Mouse (Mus musculus) heart, embryonic 16.5 days (tissue): ENCODE measurements around the gene Tnni3k. TPM values are rescaled to one million over a fixed set of nuclear protein-coding genes. Genes with fewer than 3 reads are reported as not detected.

Experiments
- ATAC-seq: fragments of 200-750 bp; cut with Nextera tagmentation; replicated peaks from 2 replicates; pipeline ENCODE4 v1.8.0; 2017; ENCODE audit warnings: moderate number of reproducible peaks; ENCODE audit not compliant: insufficient read depth, low FRiP score; ENCODE audit errors: extremely low read depth
- H3K27ac ChIP-seq: fragments of 300-500 bp; sonication (generic); 2 replicates; pipeline ENCODE4 v1.5.1; 2014; ENCODE audit warnings: mild to moderate bottlenecking, low read length, control low read depth, moderate library complexity
- H3K27me3 ChIP-seq: fragments of 300-500 bp; sonication (generic); 2 replicates; pipeline ENCODE4 v1.6.1; 2014; ENCODE audit warnings: low read length, mixed read lengths; ENCODE audit not compliant: control insufficient read depth, insufficient read depth
- H3K36me3 ChIP-seq: fragments of 300-500 bp; sonication (generic); 2 replicates; pipeline ENCODE4 v1.6.1; 2014; ENCODE audit not compliant: control insufficient read depth, insufficient read depth
- H3K4me1 ChIP-seq: fragments of 300-500 bp; sonication (generic); 2 replicates; pipeline ENCODE4 v1.6.1; 2014; ENCODE audit warnings: low read length, mixed read lengths; ENCODE audit not compliant: control insufficient read depth, insufficient read depth
- H3K4me2 ChIP-seq: fragments of 300-500 bp; sonication (generic); 2 replicates; pipeline ENCODE4 v1.6.1; 2014; ENCODE audit warnings: low read depth, mild to moderate bottlenecking, control low read depth, low read length
- H3K4me3 ChIP-seq: fragments of 300-500 bp; sonication (generic); 2 replicates; pipeline ENCODE4 v1.5.1; 2014; ENCODE audit warnings: mild to moderate bottlenecking, control low read depth, low read length
- H3K9ac ChIP-seq: fragments of 300-500 bp; sonication (generic); 2 replicates; pipeline ENCODE4 v1.6.1; 2014; ENCODE audit warnings: low read length, control low read depth
- H3K9me3 ChIP-seq: fragments of 300-500 bp; sonication (generic); replicated peaks from 2 replicates; pipeline ENCODE4 v1.6.1; 2016; ENCODE audit warnings: low read length; ENCODE audit not compliant: control insufficient read depth
- WGBS: fragments of 180-500 bp; shearing (Covaris S2); extraction: QIAGEN DNeasy Blood & Tissue Kit; methylation state at CpG from one replicate; pipeline ENCODE4 v1.1.7; 2014; 5-methylcytosine and 5-hydroxymethylcytosine counted together
- polyA plus RNA-seq: library from polyadenylated mRNA; unstranded; fragments of >200 nt; fragmentation: Nextera tagmentation; extraction: Ambion mirVana; gene quantifications from 2 replicates; pipeline ENCODE4 v1.2.1, GENCODE M21; 2015

Gene Tnni3k
- polyA plus RNA-seq, 1 experiment from 2014 or later = 72.5 TPM

DNA sequence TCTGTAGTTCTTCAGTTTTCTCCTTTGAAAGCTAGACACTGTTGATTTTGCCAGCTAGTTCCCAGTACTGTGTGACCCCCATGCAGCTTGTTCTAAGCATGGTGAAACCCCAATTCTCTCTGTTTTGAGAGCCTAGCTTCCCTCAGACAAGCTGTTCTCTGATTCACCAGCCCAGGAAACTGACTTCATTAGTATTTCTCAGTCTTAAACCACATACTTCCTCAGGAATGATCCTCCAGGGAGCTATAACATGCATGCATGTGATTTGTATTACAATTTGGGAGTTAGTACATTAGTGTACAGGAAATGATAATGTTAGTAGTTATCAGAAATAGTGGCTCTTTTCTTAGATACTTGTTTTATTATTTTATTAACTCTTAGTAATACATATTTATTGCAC, 1.4 kb upstream of the Tnni3k start:
- Histone ChIP-seq H3K9ac (no peak overlapping the region), H3K36me3 (no peaks in the 10 kb centered on the region), H3K4me2 (no peak overlapping the region), H3K27ac (peak overlapping the region; percentile 88), H3K4me3 (no peak overlapping the region), H3K4me1 (peaks cover 7% of the 10 kb centered on the region; the same call in 1 of the 2 replicates), H3K27me3 (no peaks in the 10 kb centered on the region), H3K9me3 (no peaks in the 10 kb centered on the region)
- no peak for ATAC-seq

DNA sequence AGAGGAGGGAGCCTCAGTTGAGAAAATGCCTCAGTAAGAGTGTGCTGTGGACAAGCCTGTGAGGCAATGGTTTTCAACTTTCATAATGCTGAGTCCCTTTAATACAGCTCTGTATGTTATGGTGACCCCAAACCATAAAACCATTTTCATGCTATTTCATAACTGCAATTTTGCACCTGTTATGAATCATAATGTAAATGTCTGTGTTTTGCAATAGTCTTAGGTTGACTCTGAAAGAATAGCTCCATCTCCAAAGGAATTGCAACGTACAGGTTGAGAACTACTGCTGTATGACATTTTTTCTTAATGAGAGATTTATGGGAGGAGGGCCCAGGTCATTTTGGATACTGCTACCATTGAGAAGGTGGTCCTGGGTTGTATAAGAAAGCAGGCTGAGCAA, 2.0 kb downstream of the Tnni3k start:
- H3K4me3 ChIP-seq = peak overlapping the region; percentile 46

DNA sequence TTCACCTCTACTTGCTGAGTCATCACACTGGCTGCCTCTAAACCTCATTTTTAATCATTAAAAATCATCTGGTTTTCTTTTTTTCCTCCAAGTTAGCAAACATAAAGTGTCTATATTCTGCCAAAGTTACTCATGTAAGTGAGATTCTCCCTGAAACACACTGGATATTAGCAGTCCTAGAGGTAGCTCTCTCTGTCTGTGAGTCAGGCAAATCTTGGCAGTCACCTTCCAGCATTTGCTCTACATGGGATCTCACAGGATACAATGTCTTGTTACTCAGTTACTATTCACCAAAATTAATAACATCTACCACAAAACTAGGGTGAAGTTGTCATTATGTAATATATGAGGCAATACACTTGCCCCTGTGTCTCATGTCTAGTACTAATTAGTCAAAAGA, 3.2 kb downstream of the Tnni3k start:
- peak overlapping the region; percentile 42 for H3K4me2 ChIP-seq
- ATAC-seq = no peak
- H3K27me3 ChIP-seq = no peaks in the 10 kb centered on the region
- H3K4me3 ChIP-seq = no peak overlapping the region
- no peaks in the 10 kb centered on the region for H3K36me3 ChIP-seq
- no peak overlapping the region for H3K27ac ChIP-seq
- H3K4me1 ChIP-seq = peaks cover 7% of the 10 kb centered on the region; the same call in 1 of the 2 replicates
- no peaks in the 10 kb centered on the region for H3K9me3 ChIP-seq
- no peak overlapping the region for H3K9ac ChIP-seq

More for the DNA sequence above, 2.0 kb downstream of the Tnni3k start:
- Histone ChIP-seq H3K4me1 (peaks cover 7% of the 10 kb centered on the region; the same call in 1 of the 2 replicates), H3K27me3 (no peaks in the 10 kb centered on the region), H3K27ac (peak overlapping the region; percentile 46; the same call in 1 of the 2 replicates), H3K4me2 (peak overlapping the region; percentile 69), H3K9ac (no peak overlapping the region; the same call in 1 of the 2 replicates), H3K9me3 (no peaks in the 10 kb centered on the region), H3K36me3 (no peaks in the 10 kb centered on the region)
- ATAC-seq = no peak
- WGBS = 54% methylated on average over 1 of the region's 1 CpGs

DNA sequence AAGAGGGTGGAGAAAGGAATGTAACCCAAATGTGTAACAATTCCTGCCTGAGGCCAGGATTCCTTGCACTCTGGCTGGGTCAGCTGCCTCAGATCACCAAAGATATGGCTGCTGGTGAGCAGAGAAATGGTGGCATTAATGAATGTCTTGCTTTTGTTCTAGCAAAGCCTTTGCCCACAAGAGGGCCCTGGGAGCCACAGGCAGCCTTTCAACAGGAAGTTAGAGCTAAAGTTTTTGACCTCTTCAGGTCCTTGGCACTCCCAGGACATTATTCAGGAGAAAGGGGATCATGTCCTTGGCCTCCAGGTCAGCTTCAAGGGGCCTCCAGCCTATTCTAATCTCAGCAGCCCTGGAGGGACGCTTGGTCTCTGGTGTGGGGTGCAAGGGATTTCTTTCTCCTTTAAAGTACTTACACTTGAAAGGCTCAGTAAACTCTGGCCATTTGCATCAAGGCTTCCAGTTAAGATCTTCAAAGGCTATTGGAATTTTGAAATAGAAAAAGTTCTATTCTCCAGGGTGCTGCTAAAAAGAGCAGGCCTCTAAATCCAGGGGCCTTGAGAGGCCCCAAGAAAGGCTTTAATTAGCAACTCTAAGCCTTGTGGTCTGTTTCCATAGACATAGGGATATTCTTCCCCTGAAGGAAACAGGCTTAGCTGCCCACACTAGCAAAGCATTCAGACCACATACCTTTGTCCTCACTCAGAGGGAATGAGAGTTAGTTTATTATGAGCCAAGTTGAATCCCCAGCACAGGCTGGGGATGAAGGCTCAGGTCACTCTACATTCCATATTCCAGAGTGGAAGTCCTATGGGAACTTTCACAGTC, 16.0 kb downstream of the Tnni3k start:
- Histone ChIP-seq H3K9me3 (no peaks in the 10 kb centered on the region), H3K4me2 (no peak overlapping the region; the same call in 1 of the 2 replicates), H3K27me3 (no peaks in the 10 kb centered on the region), H3K36me3 (peaks cover 3% of the 10 kb centered on the region), H3K4me3 (no peak overlapping the region), H3K9ac (no peak overlapping the region), H3K4me1 (peaks cover 18% of the 10 kb centered on the region), H3K27ac (peak overlapping the region; percentile 84)
- 0 out of 2 replicates have a peak, but pooled peaks have one; percentile 37 for ATAC-seq
- WGBS = 11% methylated on average over 1 of the region's 1 CpGs

DNA sequence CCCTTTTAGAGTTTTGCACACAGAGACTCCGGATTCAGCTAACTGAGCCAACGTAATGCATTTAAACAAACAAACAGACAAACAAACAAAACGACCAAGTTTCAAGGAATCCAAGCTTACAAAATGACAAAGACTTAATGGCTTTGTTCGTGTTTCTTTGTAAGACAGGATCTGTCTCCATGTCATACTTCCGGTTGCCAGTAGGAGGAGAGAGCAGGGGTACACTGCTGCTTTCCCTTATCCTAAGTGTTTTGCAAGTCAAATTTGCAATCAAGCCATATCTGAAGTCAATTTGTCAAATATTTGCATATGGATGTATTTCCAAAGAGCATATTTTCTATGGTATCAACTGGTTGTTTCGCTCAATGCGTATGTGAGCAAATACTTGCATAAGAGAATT, 20.9 kb downstream of the Tnni3k start:
- 72% methylated on average over 7 of the region's 7 CpGs for WGBS
- no peak for ATAC-seq
- H3K36me3 ChIP-seq = peaks cover 6% of the 10 kb centered on the region

DNA sequence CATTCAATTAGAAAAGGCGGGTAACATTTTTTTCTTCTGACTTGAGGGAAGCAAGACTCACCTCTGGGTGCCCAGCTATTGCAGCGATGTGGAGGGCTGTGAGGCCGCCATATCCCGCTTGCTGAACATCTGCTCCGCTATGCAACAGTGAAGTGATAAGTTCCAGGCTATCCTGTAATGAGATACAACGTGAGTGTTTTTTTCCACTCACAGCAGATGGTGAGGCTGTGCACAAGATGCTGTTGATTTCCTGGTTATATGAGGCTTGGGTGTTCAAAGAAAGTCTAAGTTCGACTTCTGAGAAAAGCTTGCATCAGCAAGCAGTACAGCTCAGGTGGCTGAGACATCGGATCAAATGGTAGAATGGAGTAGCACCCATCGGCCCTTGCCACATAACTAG, 25.0 kb downstream of the Tnni3k start:
- WGBS = 89% methylated on average over 9 of the region's 9 CpGs
- Histone ChIP-seq H3K36me3 (peaks cover 8% of the 10 kb centered on the region; the same call in 1 of the 2 replicates), H3K4me1 (no peaks in the 10 kb centered on the region), H3K4me2 (no peak overlapping the region), H3K4me3 (no peak overlapping the region), H3K9me3 (no peaks in the 10 kb centered on the region), H3K9ac (no peak overlapping the region), H3K27ac (no peak overlapping the region), H3K27me3 (no peaks in the 10 kb centered on the region)
- ATAC-seq = no peak

More for the DNA sequence above, 20.9 kb downstream of the Tnni3k start:
- Histone ChIP-seq H3K4me3 (no peak overlapping the region), H3K9me3 (no peaks in the 10 kb centered on the region), H3K27me3 (no peaks in the 10 kb centered on the region), H3K27ac (no peak overlapping the region), H3K4me1 (peaks cover 5% of the 10 kb centered on the region; the same call in 1 of the 2 replicates), H3K9ac (no peak overlapping the region), H3K4me2 (no peak overlapping the region)

DNA sequence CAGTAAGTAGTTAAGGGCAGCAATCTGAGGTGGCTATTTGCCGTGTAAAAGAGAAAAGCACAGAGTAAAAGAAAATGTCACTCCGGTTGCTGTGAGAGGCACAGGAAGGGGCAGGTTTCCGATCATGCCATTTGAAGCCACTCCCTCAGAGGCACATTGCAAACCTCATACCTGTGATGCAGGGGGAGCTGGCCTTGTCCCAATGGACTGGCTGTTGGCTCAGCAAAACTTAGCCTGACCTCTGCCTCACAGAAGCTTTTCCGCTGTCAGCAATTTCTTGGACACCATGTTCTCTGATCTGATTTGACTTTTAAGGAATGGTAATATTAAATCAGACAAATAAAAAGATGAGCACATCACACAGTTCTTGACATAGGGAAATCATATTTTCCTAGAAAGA, 52.4 kb downstream of the Tnni3k start:
- H3K4me1 ChIP-seq = no peaks in the 10 kb centered on the region
- WGBS = 79% methylated on average over 4 of the region's 4 CpGs

DNA sequence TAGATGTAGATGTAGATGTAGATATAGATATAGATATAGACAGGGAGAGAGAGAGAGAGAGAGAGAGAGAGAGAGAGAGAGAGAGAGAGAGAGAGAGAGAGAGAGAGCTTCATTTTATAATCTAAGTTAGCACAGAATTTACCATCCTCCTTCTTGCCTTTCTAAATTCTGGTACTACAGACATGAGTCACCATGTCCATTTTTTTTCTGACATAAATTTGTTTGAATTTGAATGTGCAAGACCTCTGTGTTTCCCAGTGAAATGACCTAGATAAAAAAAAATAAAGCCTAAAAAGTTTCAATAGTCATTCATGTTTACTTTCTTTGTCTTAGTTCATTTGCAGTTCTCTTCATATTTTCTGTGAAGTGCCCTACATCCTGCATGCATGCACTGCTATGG, 54.2 kb downstream of the Tnni3k start:
- ATAC-seq = no peak
- no peaks in the 10 kb centered on the region for H3K27me3 ChIP-seq
- no peaks in the 10 kb centered on the region for H3K4me1 ChIP-seq
- no peak overlapping the region for H3K27ac ChIP-seq
- H3K36me3 ChIP-seq = no peaks in the 10 kb centered on the region
- no peak overlapping the region for H3K9ac ChIP-seq
- no peak overlapping the region for H3K4me2 ChIP-seq
- no peak overlapping the region for H3K4me3 ChIP-seq
- H3K9me3 ChIP-seq = no peaks in the 10 kb centered on the region

More for the DNA sequence above, 52.4 kb downstream of the Tnni3k start:
- Histone ChIP-seq H3K27me3 (no peaks in the 10 kb centered on the region), H3K9ac (no peak overlapping the region), H3K4me2 (no peak overlapping the region), H3K4me3 (no peak overlapping the region), H3K36me3 (peaks cover 3% of the 10 kb centered on the region; the same call in 1 of the 2 replicates), H3K27ac (no peak overlapping the region), H3K9me3 (no peaks in the 10 kb centered on the region)
- no peak for ATAC-seq

DNA sequence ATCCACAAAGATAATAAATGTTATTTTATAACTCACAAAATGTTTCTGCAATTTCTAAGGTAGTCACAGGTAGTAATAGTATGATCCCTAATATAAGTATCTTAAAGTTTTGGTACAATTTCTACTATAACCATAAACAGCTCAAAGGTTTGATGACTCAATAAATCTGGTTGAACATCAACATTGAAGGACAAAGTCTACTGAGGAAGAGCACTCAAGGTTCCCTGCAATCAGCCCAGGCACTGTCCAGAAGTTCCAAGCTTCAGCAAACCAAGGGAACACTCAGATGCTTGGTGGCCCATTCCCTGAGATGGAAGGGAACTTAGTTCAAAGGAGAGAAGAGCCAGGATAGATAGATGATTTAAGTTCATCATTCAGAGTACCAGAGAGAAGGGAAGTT, 62.5 kb downstream of the Tnni3k start:
- H3K9ac ChIP-seq = no peak overlapping the region
- ATAC-seq = no peak
- H3K27ac ChIP-seq = no peak overlapping the region
- no peak overlapping the region for H3K4me2 ChIP-seq
- peaks cover 15% of the 10 kb centered on the region for H3K36me3 ChIP-seq
- H3K4me1 ChIP-seq = no peaks in the 10 kb centered on the region
- no peak overlapping the region for H3K4me3 ChIP-seq
- no peaks in the 10 kb centered on the region for H3K27me3 ChIP-seq
- no peaks in the 10 kb centered on the region; the same call in 1 of the 2 replicates for H3K9me3 ChIP-seq
